Mouse (Mus musculus): ENCODE measurements at regions not wholly inside any gene's neighbourhood (a gene's known extent, or its start where the extent isn't known, plus 50 kb on each side); places are given as distances from the start of the nearest gene placed in this dataset.
A peak's percentile ranks its signal among the peaks of the same experiment; 100 is the strongest.

DNA sequence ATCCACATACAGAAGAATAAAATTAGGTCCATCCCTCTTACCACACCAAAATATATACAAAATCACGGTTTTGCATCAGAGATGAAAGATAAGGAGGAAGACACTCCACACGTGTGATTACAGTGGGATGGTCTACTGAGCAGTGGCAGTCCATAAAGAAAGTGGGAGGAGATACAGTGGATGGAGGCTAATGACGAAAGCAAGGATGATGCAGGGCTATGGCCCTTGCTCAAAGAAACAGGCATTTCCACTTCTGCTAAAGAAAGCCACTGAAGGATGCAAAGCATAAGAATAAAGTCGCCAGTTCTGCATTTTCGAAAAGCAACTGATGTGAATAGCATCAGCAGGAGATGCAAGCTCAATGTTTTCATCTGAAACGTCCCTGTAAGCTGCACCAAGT, 268.3 kb upstream of the Cnksr2 start:
- peak; percentile 84 for ATAC-seq (replicated peaks; ENCODE audit: poor library complexity)

DNA sequence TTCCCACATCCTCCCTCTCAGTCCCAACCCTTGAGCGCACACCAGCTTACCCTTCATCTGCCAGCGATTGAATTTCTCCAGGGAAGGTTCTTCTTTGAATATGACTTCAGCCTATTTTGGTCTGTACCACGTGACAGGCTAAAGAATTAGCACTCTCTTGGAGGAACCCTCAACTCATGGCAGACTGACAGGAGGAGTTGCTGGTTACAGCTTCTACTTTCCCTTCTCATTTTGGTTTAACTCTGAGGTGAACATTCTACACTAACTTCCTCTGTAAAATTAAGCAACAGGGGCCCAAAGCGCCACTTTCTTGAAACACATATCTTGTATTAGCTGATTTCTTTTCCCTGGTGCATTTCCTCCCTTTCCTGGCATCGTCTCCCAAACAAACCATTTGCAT, 265.5 kb upstream of the Cnksr2 start:
- peak; percentile 94 for ATAC-seq (replicated peaks; ENCODE audit: poor library complexity)

Measured in megakaryocyte progenitor cell, adult 5-6 weeks (primary cell).